Mouse (Mus musculus) testis, postnatal 14 days (tissue): ENCODE data around the gene Gm10134.
"Not testable (repeated sequence)": the region's sequence is repeated elsewhere in the genome, so short reads cannot be mapped to it uniquely, and the experiment has no call there.

Experiments
- DNase-seq: peaks from one replicate; pipeline ENCODE4 v3.0.0; 2021; ENCODE audit warnings: low spot score

The Gm10134 gene

GRCm38 (mm10) chr2:28504676-28505075 lies 1.2 kb upstream of the Gm10134 start:
- DNase-seq, result no peak

- DNase-seq, result no peak
These were observed 396 bp downstream of the Gm10134 start for GRCm38 (mm10) chr2:28506291-28506690.

- not testable (repeated sequence) for DNase-seq
These were observed 5.7 kb downstream of the Gm10134 start for GRCm38 (mm10) chr2:28511600-28511999.

GRCm38 (mm10) chr2:28512798-28513401 lies 7.0 kb downstream of the Gm10134 start, which contains the start of gene Ralgds:
Gene Ralgds, plus strand, starts transcription at chr2:28513125.
- DNase-seq, result peak; percentile 81

- no peak for DNase-seq
These were observed 7.8 kb downstream of the Gm10134 start for GRCm38 (mm10) chr2:28513431-28514370.

- DNase-seq, result peak; percentile 74
These were observed 8.6 kb downstream of the Gm10134 start for GRCm38 (mm10) chr2:28514489-28514888.

- DNase-seq, result no peak
These were observed 11.5 kb downstream of the Gm10134 start for GRCm38 (mm10) chr2:28517206-28517909.

GRCm38 (mm10) chr2:28518231-28518630 lies 12.3 kb downstream of the Gm10134 start:
- DNase-seq, result no peak

GRCm38 (mm10) chr2:28520581-28520980 lies 14.7 kb downstream of the Gm10134 start:
- no peak for DNase-seq

GRCm38 (mm10) chr2:28521571-28522151 lies 15.8 kb downstream of the Gm10134 start:
- DNase-seq, result no peak

- no peak for DNase-seq
These were observed 16.3 kb downstream of the Gm10134 start for GRCm38 (mm10) chr2:28522166-28522565.

- DNase-seq, result peak; percentile 61
These were observed 17.8 kb downstream of the Gm10134 start for GRCm38 (mm10) chr2:28523643-28524117.

GRCm38 (mm10) chr2:28524406-28524805 lies 18.5 kb downstream of the Gm10134 start:
- DNase-seq, result no peak

- no peak for DNase-seq
These were observed 19.5 kb downstream of the Gm10134 start for GRCm38 (mm10) chr2:28525219-28525942.

GRCm38 (mm10) chr2:28525943-28526876 lies 20.3 kb downstream of the Gm10134 start:
- no peak for DNase-seq

- DNase-seq, result no peak
These were observed 21.8 kb downstream of the Gm10134 start for GRCm38 (mm10) chr2:28527436-28528353.

GRCm38 (mm10) chr2:28528354-28528730 lies 22.4 kb downstream of the Gm10134 start:
- no peak for DNase-seq

GRCm38 (mm10) chr2:28529856-28530255 lies 24.0 kb downstream of the Gm10134 start:
- no peak for DNase-seq

- DNase-seq, result no peak
These were observed 24.4 kb downstream of the Gm10134 start for GRCm38 (mm10) chr2:28530311-28530710.
